Mouse (Mus musculus): ENCODE data around the gene Sav1.

GRCm38 (mm10) chr12:70018153-70018552 is 31.4 kb upstream of the Sav1 start:
- no peak for TF ChIP-seq CTCF (IDR thresholded peaks at IDR 0.05; ENCODE audit: low read depth)
- no peak for TF ChIP-seq EP300 (IDR thresholded peaks at IDR 0.05; ENCODE audit: low read depth)

Data from liver, embryonic 14.5 days (tissue).